Mouse (Mus musculus) Muller cell, postnatal 12 days (primary cell): ENCODE results near the gene Cdk2ap2.
A peak's percentile ranks its signal among the peaks of the same experiment; 100 is the strongest.
"Not testable (repeated sequence)": the region's sequence is repeated elsewhere in the genome, so short reads cannot be mapped to it uniquely, and the experiment has no call there.

Experiments
- DNase-seq: peaks from one replicate; pipeline ENCODE4 v3.0.0-alpha.2; 2015; ENCODE audit errors: inconsistent ontology term

The Cdk2ap2 gene

GRCm38 (mm10) chr19:4115144-4115543 lies 18.2 kb downstream of the Cdk2ap2 start:
- DNase-seq: no peak

- no peak for DNase-seq
Observed at GRCm38 (mm10) chr19:4115816-4116215, 18.8 kb downstream of the Cdk2ap2 start.

- DNase-seq: no peak
Observed at GRCm38 (mm10) chr19:4117006-4117405, 20.0 kb downstream of the Cdk2ap2 start.

- DNase-seq: no peak
Observed at GRCm38 (mm10) chr19:4118350-4118749, 21.4 kb downstream of the Cdk2ap2 start.

GRCm38 (mm10) chr19:4119716-4120487 lies 22.9 kb downstream of the Cdk2ap2 start:
- no peak for DNase-seq

GRCm38 (mm10) chr19:4120496-4120895 lies 23.5 kb downstream of the Cdk2ap2 start:
- no peak for DNase-seq

GRCm38 (mm10) chr19:4121097-4121805 lies 24.3 kb downstream of the Cdk2ap2 start:
- peak; percentile 98 for DNase-seq

- not testable (repeated sequence) for DNase-seq
Observed at GRCm38 (mm10) chr19:4121896-4122295, 24.9 kb downstream of the Cdk2ap2 start.

GRCm38 (mm10) chr19:4122411-4123370 lies 25.7 kb downstream of the Cdk2ap2 start:
- DNase-seq: no peak

GRCm38 (mm10) chr19:4124432-4124831 lies 27.4 kb downstream of the Cdk2ap2 start:
- no peak for DNase-seq

GRCm38 (mm10) chr19:4125268-4125667 lies 28.3 kb downstream of the Cdk2ap2 start:
- DNase-seq: not testable (repeated sequence)

GRCm38 (mm10) chr19:4125741-4126696 lies 29.0 kb downstream of the Cdk2ap2 start, which contains the start of gene Aip:
Gene Aip (minus strand): TSS chr19:4125858.
- peak; percentile 99 for DNase-seq

GRCm38 (mm10) chr19:4126759-4127495 lies 29.9 kb downstream of the Cdk2ap2 start:
- DNase-seq: no peak

- DNase-seq: no peak
Observed at GRCm38 (mm10) chr19:4129462-4129861, 32.5 kb downstream of the Cdk2ap2 start.

GRCm38 (mm10) chr19:4130106-4130505 lies 33.1 kb downstream of the Cdk2ap2 start:
- peak; percentile 71 for DNase-seq

- DNase-seq: no peak
Observed at GRCm38 (mm10) chr19:4131075-4131474, 34.1 kb downstream of the Cdk2ap2 start.

GRCm38 (mm10) chr19:4131768-4132167 lies 34.8 kb downstream of the Cdk2ap2 start:
- no peak for DNase-seq

- DNase-seq: no peak
Observed at GRCm38 (mm10) chr19:4134354-4134753, 37.4 kb downstream of the Cdk2ap2 start.

GRCm38 (mm10) chr19:4135229-4135962 lies 38.4 kb downstream of the Cdk2ap2 start:
- not testable (repeated sequence) for DNase-seq
